Mouse (Mus musculus) heart, postnatal 0 days (tissue): ENCODE results near the gene Cyp2d10. TPM values are rescaled to one million over a fixed set of nuclear protein-coding genes. Genes with fewer than 3 reads are reported as not detected.

Experiments used
- ATAC-seq: fragments of 200-750 bp; cut with Nextera tagmentation; 2 replicates; pipeline ENCODE4 v1.8.0; 2017; ENCODE audit warnings: low read depth, moderate number of reproducible peaks, moderate library complexity; ENCODE audit not compliant: insufficient read depth
- DNase-seq: peaks from one replicate; pipeline ENCODE4 v3.0.0-alpha.2; 2016; ENCODE audit warnings: low spot score
- H3K27ac ChIP-seq: fragments of 300-500 bp; sonication (generic); 2 replicates; pipeline ENCODE4 v1.5.1; 2014; ENCODE audit warnings: low read depth, mild to moderate bottlenecking
- H3K27me3 ChIP-seq: fragments of 300-500 bp; sonication (generic); 2 replicates; pipeline ENCODE4 v1.6.1; 2014; ENCODE audit warnings: low read length, mixed read lengths; ENCODE audit not compliant: control insufficient read depth, insufficient read depth
- H3K36me3 ChIP-seq: fragments of 300-500 bp; sonication (generic); replicated peaks from 2 replicates; pipeline ENCODE4 v1.6.1; 2014; ENCODE audit warnings: low read length, mixed read lengths; ENCODE audit not compliant: control insufficient read depth, insufficient read depth
- H3K4me1 ChIP-seq: fragments of 300-500 bp; sonication (generic); 2 replicates; pipeline ENCODE4 v1.6.1; 2014; ENCODE audit warnings: antibody characterized with exemption; ENCODE audit not compliant: control insufficient read depth, insufficient read depth
- H3K4me2 ChIP-seq: fragments of 300-500 bp; sonication (generic); 2 replicates; pipeline ENCODE4 v1.6.1; 2014; ENCODE audit warnings: low read depth, mild to moderate bottlenecking, low read length, moderate library complexity
- H3K4me3 ChIP-seq: fragments of 300-500 bp; sonication (generic); 2 replicates; pipeline ENCODE4 v1.5.1; 2014; ENCODE audit warnings: low read depth, low read length
- H3K9ac ChIP-seq: fragments of 300-500 bp; sonication (generic); replicated peaks from 2 replicates; pipeline ENCODE4 v1.6.1; 2014; ENCODE audit warnings: low read depth, low read length, mixed read lengths
- H3K9me3 ChIP-seq: fragments of 300-500 bp; sonication (generic); replicated peaks from 2 replicates; pipeline ENCODE4 v1.6.1; 2016; ENCODE audit warnings: low read length; ENCODE audit not compliant: control insufficient read depth
- CTCF ChIP-seq: IDR thresholded peaks from 2 replicates; pipeline ENCODE4 v1.5.1; 2016; ENCODE audit warnings: antibody characterized with exemption, control low read depth, low read depth
- EP300 ChIP-seq: IDR thresholded peaks from 2 replicates; pipeline ENCODE4 v1.6.1; 2016; ENCODE audit warnings: antibody characterized with exemption, low read depth
- WGBS: fragments of 180-500 bp; shearing (Covaris S2); extraction: QIAGEN DNeasy Blood & Tissue Kit; methylation state at CpG from one replicate; pipeline ENCODE4 v1.1.7; 2014; 5-methylcytosine and 5-hydroxymethylcytosine counted together
- microRNA-seq: library from miRNA; unstranded; fragments of <30 nt; microRNA quantifications from one replicate; pipeline ENCODE4, GENCODE M21; 2016
- polyA plus RNA-seq: library from polyadenylated mRNA; unstranded; fragments of >200 nt; fragmentation: Nextera tagmentation; extraction: Ambion mirVana; gene quantifications from 2 replicates; pipeline ENCODE4 v1.2.1, GENCODE M21; 2015
- total RNA-seq: library from RNA; depleted of rRNA; stranded (reverse); fragments of >200 nt; gene quantifications from 2 replicates; pipeline ENCODE4 v1.2.3, GENCODE M21; 2014; ENCODE audit warnings: low replicate concordance; rRNA removed

Gene Cyp2d10
- total and polyA plus RNA-seq, 2 experiments from 2014 or later = not detected

- H3K9me3 ChIP-seq = no peaks in the 10 kb centered on the region
- peak overlapping the region; percentile 96 for H3K27ac ChIP-seq
- peak overlapping the region; percentile 91 for H3K4me3 ChIP-seq
- no peak for DNase-seq
- peak overlapping the region; percentile 89 for H3K4me2 ChIP-seq
- no peak for ATAC-seq
- H3K27me3 ChIP-seq = no peaks in the 10 kb centered on the region
- peaks cover 14% of the 10 kb centered on the region for H3K4me1 ChIP-seq
- WGBS = 19% methylated on average over 14 of the region's 14 CpGs
- TF ChIP-seq CTCF = no peak
- TF ChIP-seq EP300 = no peak
- H3K36me3 ChIP-seq = peaks cover 29% of the 10 kb centered on the region
- peak overlapping the region; percentile 99 for H3K9ac ChIP-seq
Measured at GRCm38 (mm10) chr15:82353078-82353744, 53.8 kb downstream of the Cyp2d10 start.

Small RNAs within 50 kb of the gene (microRNA-seq; reads per million reads assigned to microRNA genes)
- not detected for gene Gm25990
- not detected for gene Gm27331
- not detected for gene Gm27622
- not detected for gene Mir7684

Other genes with a start within 250 kb of the Cyp2d10 start
- 0.19 and 7.5 TPM in 2 replicates for gene Shisa8, start 194.4 kb downstream of the Cyp2d10 start, total RNA-seq
- gene Shisa8, start 194.4 kb downstream of the Cyp2d10 start, polyA plus RNA-seq = 0.07 and 0.23 TPM in 2 replicates
- 1.5 TPM in 1 of 2 replicates, not detected in the other for gene Tnfrsf13c, start 182.8 kb downstream of the Cyp2d10 start, total RNA-seq
- gene Tnfrsf13c, start 182.8 kb downstream of the Cyp2d10 start, polyA plus RNA-seq = not detected in 2 replicates
- gene Cenpm, start 162.4 kb downstream of the Cyp2d10 start, total RNA-seq = 16.7 and 25.7 TPM in 2 replicates
- 22.5 and 25.6 TPM in 2 replicates for gene Cenpm, start 162.4 kb downstream of the Cyp2d10 start, polyA plus RNA-seq
- gene 1500009C09Rik, start 154.8 kb downstream of the Cyp2d10 start, total RNA-seq = not detected in 2 replicates
- not detected in 2 replicates for gene 1500009C09Rik, start 154.8 kb downstream of the Cyp2d10 start, polyA plus RNA-seq
- gene Sept3, start 132.3 kb downstream of the Cyp2d10 start, total RNA-seq = 1.4 and 4.4 TPM in 2 replicates
- 1.4 and 1.5 TPM in 2 replicates for gene Sept3, start 132.3 kb downstream of the Cyp2d10 start, polyA plus RNA-seq
- not detected in 2 replicates for gene Wbp2nl, start 108.2 kb downstream of the Cyp2d10 start, total RNA-seq
- not detected in 2 replicates for gene Wbp2nl, start 108.2 kb downstream of the Cyp2d10 start, polyA plus RNA-seq
- 45.2 and 74.0 TPM in 2 replicates for gene Naga, start 68.3 kb downstream of the Cyp2d10 start, total RNA-seq
- 35.4 and 37.5 TPM in 2 replicates for gene Naga, start 68.3 kb downstream of the Cyp2d10 start, polyA plus RNA-seq
- 1.4 and 2.5 TPM in 2 replicates for gene Pheta2, start 68.3 kb downstream of the Cyp2d10 start, total RNA-seq
- gene Pheta2, start 68.3 kb downstream of the Cyp2d10 start, polyA plus RNA-seq = 3.6 and 3.9 TPM in 2 replicates
- 342 and 440 TPM in 2 replicates for gene Smdt1, start 68.2 kb downstream of the Cyp2d10 start, total RNA-seq
- gene Smdt1, start 68.2 kb downstream of the Cyp2d10 start, polyA plus RNA-seq = 431 and 450 TPM in 2 replicates
- gene Ndufa6, start 52.9 kb downstream of the Cyp2d10 start, total RNA-seq = 397 and 531 TPM in 2 replicates
- 1,167 and 1,291 TPM in 2 replicates for gene Ndufa6, start 52.9 kb downstream of the Cyp2d10 start, polyA plus RNA-seq
- gene Cyp2d22, start 26.9 kb downstream of the Cyp2d10 start, total RNA-seq = 14.8 and 16.8 TPM in 2 replicates
- gene Cyp2d22, start 26.9 kb downstream of the Cyp2d10 start, polyA plus RNA-seq = 10.1 and 10.6 TPM in 2 replicates
- gene Cyp2d11, start 13.2 kb downstream of the Cyp2d10 start, total RNA-seq = not detected in 2 replicates
- not detected in 2 replicates for gene Cyp2d11, start 13.2 kb downstream of the Cyp2d10 start, polyA plus RNA-seq
- not detected in 2 replicates for gene Cyp2d9, start 26.2 kb upstream of the Cyp2d10 start, total RNA-seq
- 0.07 TPM in 1 of 2 replicates, not detected in the other for gene Cyp2d9, start 26.2 kb upstream of the Cyp2d10 start, polyA plus RNA-seq
- not detected in 2 replicates for gene Cyp2d12, start 147.9 kb upstream of the Cyp2d10 start, total RNA-seq
- not detected in 2 replicates for gene Cyp2d12, start 147.9 kb upstream of the Cyp2d10 start, polyA plus RNA-seq
- gene Cyp2d34, start 213.8 kb upstream of the Cyp2d10 start, total RNA-seq = not detected in 2 replicates
- gene Cyp2d34, start 213.8 kb upstream of the Cyp2d10 start, polyA plus RNA-seq = not detected in 2 replicates